Mouse (Mus musculus): ENCODE measurements around the gene Car2.

Car2 gene

DNA sequence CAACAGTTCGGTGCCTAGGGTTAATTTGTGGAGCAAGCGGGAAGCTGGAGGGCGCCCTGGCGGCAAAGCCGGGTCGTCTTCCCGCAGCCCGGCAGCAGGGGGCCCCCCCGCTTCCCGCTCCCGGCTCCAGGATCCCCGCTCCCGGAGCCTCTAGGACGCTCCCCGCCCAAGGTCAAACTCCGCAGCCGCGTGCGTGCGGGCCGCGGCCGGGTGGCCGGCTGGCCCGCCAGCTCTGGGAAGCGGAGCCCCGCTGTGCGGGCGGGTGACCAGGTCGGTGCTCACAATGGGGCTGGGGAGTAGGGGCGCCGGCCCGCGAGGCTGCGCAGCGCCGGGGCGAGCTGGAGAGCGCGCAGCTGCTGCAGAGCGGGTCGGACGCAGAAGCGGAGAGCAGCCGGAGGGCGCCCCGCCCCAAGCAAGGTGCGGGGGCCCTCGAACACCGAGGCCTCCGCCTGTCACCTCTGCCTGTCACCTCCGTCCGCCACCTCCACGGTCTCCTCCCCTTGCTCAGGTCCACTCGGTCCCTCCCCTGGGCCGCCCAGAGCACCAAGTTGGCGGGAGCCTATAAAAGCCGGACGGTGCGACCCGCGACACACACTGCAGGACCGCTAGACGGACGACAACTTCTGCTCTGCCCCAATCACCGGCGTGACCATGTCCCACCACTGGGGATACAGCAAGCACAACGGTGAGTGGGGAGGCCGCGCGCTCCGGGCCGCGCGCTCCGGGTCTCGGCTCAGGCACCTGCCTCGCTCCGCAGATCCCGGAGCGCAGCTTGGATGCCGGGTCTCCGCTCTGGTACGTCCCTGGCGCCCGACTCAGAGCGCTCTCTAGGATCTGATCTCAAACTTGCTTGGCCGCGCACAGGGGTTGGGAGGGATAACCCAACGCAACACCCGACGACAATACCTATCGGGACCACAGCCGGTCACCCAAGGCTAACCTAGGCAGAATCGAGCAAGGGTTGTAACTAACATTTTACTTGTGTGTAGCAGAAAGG is at the start of gene Car2:
TSS of gene Car2 (plus strand) at position 172 of the 997 bp plus-strand sequence.
- DNase-seq (ENCODE audit: low read depth, low spot score), result no peak

DNA sequence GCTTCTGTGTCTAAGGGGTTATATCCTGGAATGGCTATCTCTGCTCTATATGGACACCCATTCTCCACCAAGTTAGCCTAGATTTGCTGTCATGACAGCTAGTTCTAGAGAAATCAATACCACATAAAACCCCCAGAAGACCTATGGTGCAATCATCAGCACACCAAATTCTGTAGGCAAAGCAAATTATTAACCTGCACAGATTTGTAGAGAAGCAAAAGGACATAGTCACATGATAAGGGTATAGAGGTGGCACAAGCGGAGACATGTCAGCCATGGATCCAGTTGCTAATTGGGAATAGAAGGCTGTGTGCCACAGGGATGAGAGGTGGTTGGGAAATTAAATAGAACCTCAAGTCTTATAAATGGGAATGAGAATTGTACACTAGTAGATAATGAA is 47.1 kb upstream of the Car2 start:
- no peak for DNase-seq (ENCODE audit: low read depth, low spot score)

DNA sequence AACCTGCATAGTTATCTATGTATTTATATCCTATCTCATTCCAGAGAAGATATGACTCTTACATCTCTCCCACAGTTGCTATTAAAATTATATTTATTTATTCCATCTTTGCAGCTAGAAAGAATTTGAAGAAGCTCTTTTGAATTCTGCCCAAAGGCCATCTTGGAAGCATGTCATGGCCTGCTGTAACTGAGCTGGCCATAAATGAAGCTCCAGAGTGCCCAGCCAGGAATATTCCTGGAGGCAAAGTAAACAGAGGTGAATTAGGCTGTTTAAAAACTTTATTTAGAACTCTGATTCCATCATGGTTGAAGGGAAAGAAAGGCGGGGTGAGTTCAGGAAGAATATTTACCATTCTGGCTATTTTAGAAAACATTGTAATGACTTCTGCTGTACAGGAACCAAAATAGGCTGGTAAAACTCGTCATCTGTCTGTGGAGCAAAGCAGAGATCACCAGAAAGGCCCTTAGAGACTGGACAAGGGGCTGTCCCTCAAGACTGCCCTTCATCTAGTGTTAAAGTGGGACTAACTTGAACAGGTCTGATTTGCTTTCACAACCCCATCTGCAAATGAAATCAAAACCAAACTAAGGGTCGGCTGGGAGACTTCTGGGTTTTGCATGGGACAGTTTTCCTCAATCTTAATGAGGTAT is 46.5 kb upstream of the Car2 start:
- no peak for DNase-seq (ENCODE audit: low read depth, low spot score)

DNA sequence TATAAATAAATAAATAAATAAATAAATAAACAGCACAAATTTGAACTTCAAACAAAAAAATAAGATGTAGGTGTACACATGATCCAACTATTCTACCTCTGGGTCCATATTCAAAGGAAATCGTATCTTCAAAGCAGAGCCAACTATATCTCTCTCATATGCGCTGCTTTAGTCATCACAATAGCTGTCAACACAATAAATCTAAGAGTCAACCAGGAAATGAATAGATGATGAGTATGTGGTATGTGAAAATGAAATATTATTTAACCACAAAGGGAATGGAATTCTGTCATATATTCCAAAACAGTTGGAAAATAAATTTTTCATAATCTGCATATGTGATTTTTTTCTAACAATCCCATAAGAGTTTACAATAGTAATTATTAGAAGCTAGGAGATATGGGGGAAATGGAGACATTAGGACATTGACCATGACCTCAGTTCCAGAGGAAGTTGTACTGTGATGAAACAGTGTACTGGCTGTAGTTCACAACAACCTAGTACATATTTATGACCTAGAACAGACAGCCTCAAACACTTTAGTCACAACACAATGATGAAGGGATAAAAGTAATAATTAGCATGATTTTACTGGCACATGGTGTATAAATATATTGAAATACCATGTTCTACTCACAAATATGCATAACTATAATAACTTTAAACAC is 37.4 kb upstream of the Car2 start:
- peak; percentile 76 for DNase-seq (ENCODE audit: low read depth, low spot score)

DNA sequence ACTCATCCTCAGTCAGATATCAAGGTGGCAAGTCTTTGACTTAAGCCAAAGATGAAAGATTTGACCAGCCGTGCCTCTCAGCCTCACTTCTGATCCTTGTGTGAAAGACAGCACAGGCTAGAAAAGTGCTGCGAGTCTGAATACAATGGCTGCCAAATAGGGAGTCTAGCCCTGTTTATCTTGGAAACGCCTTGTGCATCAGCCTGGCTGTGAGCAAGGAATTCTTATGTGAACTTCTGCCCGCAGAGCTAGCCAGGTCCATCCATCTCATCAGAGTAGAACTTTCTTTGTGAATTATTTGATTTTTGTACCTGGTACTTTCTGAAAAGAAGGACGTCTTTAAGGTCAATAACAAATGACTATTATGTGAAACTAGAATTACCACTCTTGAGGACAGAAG is 32.1 kb upstream of the Car2 start:
- DNase-seq (ENCODE audit: low read depth, low spot score), result no peak

DNA sequence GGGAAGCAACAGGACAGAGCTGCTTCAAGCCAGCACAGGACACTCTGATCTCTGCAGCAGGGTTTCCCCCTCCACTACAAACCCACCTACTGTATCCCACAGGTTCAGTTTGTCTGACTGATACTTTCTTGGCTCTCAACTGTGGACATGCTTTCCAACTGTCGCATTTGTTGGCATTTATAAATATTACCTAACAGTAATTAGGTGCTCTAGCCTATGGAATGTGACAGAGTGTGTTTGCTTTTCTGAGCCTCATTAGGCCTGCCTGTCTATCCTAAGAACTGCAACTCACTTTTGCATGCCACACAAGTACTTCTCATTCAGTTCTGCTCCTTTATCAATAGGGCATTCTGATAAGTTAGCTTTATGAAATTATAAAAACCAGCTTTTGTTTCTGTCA is 31.6 kb upstream of the Car2 start:
- no peak for DNase-seq (ENCODE audit: low read depth, low spot score)

DNA sequence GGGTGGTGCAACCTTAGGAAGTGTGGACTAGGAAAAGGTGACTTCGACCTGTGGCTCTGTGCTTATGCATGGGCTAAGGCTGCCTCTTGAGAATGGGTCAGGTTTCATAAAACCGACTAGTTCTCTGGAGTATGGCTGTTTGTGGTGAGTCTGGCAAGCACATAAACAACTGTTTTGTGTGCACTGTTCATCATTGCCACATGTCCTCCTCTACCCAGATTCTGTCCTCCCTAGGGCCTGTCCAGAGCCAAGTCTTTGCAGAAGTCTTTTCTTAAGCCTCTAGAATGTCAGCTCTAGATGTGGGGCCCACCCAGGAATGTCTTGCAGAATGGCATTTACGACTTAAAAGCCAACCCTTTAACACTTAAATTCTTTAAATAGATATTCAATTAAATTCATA is 28.2 kb upstream of the Car2 start:
- peak; percentile 15 for DNase-seq (ENCODE audit: low read depth, low spot score)

DNA sequence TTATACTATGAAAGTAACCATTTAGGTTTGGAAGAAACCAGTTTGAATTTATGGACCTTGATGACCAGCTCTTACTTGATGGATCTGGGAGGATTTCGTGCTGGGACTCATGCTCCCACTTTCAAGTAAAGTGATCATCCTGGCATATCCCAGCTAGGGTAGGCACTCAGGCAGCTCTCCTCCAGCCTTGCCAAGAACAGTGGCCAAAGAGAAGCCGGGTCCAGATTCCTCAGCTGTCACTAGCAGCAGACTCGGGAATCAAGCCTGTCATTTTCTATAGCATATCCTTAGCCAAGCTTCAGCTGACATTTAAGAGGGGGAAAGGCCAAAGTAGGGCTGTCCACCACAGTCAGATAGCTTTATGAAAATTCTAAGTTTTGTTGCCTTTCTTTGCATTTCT is 25.8 kb upstream of the Car2 start:
- DNase-seq (ENCODE audit: low read depth, low spot score), result no peak

DNA sequence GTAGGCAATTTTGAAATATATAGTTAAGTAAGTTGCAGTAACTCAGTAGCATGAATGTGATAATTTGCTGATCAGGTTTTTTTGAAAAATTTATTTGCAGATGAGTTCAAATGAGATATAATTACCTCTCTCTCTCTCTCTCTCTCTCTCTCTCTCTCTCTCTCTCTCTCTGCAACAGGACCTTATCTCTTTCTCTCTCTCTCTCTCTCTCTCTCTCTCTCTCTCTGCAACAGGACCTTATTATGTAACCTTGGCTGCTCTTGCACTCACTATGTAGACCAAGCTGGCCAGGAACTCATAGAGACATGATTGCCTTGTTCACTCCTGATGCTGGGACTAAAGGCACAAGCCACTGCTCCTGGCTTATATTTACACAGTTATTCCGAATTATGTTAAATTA is 24.9 kb upstream of the Car2 start:
- DNase-seq (ENCODE audit: low read depth, low spot score), result no peak

DNA sequence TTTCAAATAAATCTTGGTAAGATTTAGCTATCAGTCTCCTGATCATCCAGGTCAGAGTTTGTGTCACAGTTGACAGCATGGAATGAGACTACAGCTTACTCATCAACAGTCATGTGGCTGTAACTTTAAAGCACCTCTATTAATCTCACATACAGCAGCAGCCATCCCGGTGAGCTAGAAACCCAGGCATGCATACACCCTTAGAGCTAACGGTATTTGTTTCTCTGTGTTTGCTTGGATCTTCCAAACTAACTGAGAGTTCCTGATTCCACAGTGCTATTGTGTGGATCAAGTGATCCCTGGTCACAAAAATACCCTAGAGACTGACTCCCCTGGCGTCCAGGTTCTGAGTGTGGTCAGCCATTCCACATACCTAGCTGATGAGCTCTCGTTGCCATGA is 24.3 kb upstream of the Car2 start:
- DNase-seq (ENCODE audit: low read depth, low spot score), result peak; percentile 17

DNA sequence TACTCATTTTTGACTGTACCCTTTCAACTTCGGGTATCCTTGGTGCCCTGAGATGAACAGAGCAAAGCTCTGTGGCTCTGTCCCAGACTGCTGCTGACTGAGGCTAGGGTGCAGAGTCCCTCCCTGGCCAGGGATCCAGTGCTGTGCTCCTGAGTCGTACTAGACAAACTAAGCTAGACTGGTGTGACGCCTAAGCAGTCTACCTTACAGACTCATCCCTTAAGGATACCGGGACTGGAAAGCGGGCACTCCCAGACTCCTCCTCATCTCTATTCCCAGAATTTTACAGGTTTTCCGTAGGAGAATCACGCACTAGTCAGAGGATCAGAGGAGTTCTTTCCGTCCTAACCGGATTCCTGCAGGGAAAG is 23.4 kb upstream of the Car2 start:
- no peak for DNase-seq (ENCODE audit: low read depth, low spot score)

DNA sequence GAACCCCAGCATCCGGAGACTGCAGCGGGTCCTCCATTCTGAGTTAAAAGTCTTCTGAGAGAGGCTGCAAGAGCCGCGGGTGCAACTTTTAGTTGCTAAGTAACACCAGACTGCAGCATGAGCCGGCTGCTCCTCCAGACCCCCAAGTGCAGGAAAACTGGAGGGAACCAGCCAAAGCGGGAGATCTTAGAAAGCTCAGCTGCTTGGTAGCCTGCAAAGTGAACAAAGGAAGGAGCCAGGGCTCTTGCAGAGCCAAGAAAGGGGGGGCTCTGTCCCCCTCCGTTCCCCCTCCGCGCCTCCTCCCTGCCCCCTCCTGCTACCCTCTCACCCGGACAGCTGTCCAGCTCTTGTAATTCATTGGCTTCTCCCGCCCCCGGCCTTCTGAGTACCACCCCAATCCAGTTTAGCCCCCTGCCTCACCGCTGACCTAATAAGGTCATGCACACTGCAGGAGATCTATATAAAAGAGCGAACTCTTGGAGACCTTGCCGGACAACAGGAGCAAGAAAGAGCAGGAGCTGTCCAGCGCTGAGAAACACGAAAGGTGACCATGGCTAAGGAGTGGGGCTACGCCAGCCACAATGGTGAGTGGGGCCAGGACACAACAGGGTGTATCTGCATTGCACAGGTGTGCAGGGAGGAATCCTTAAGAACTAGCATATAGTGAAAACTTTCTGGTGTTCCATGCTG is 22.9 kb upstream of the Car2 start, which contains the start of gene Car3:
TSS of gene Car3 (plus strand) at position 491 of the 690 bp plus-strand sequence.
- no peak for DNase-seq (ENCODE audit: low read depth, low spot score)

DNA sequence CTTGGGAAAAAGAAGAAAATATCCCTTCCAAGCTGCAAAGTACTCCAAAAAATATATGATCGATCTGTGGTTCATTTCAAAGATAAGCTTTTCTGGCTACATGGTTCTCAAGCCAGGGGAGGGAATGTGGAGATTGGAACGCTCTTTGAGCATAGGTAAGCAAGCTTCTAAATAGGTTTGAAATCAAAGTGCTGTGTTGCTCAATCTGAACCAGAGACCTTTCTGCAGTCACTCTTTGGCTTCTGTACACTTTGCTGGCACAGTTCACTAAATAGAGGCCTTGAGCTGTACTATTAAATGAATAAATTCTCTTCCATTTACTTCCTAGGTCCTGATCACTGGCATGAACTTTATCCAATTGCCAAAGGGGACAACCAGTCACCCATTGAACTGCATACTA is 22.2 kb upstream of the Car2 start:
- DNase-seq (ENCODE audit: low read depth, low spot score), result no peak

DNA sequence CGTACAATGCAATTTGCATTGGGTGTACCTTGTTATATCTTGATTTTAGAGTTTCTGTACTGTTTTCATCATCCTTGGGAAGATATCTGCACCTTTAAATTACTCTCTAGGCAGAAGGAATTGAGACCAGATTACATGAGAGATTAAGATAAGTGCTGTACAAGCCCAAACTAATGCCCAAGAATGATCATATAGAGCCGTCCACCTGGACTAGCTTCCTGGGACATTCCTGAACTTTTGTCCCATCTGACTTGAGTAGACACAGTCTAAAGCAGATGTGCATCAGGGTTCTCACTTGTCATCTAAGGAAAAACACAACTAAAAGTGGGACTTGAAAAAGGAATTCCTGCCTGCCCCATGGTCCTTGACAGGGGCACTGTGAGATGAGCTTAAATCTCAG is 20.1 kb upstream of the Car2 start:
- no peak for DNase-seq (ENCODE audit: low read depth, low spot score)

DNA sequence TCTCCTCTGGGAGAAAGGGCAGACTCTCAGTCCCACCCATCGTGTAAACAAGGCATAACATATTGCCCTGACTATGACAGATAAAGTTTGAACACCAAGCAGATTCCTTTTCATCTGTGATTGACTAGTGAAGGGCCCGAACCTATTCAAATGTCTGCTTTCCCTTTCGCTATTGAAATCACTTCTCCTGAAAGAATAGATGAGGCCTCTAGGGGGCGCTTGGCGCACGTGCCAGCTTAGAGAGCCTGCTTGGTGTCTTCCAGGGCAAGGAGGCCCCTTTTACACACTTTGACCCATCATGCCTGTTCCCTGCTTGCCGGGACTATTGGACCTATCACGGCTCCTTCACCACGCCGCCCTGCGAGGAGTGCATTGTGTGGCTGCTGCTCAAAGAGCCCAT is 16.3 kb upstream of the Car2 start:
- peak; percentile 60 for DNase-seq (ENCODE audit: low read depth, low spot score)

DNA sequence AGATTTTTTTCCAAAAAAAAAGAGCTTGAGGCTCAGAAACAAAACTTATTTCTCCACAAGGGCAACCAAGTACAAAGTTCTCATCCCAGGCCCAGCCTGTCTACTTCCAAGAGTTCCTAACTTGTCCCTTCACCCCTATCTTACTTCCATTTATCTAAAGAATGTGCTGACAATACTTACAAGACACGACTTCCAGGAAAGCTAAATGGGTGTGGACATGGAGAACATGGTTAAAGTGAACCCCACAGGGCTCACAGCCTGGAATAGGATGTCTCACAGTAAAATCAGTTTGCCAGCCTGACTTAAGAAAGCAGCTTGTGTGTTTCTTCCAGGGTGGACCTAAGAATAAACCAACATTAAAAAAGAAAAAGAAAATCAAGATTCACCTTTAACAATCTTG is 15.5 kb upstream of the Car2 start:
- DNase-seq (ENCODE audit: low read depth, low spot score), result no peak

DNA sequence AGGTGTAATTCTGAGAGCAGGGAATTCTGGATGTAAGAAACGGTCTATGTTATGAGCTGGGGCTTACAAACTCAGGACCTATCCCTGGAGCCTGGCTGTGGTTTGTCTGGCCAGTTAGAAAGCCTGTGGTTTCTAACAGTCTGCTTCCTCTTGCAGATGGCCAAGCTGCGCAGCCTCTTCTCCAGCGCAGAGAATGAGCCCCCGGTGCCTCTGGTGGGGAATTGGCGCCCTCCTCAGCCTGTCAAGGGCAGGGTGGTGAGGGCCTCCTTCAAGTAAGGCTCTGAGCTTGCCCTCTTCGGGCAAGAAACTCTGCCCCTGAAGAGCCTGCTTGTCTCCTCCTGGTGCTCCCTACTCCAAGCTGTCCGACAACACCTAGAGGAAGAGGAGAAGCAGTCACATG is 14.7 kb upstream of the Car2 start:
- DNase-seq (ENCODE audit: low read depth, low spot score), result peak; percentile 14

DNA sequence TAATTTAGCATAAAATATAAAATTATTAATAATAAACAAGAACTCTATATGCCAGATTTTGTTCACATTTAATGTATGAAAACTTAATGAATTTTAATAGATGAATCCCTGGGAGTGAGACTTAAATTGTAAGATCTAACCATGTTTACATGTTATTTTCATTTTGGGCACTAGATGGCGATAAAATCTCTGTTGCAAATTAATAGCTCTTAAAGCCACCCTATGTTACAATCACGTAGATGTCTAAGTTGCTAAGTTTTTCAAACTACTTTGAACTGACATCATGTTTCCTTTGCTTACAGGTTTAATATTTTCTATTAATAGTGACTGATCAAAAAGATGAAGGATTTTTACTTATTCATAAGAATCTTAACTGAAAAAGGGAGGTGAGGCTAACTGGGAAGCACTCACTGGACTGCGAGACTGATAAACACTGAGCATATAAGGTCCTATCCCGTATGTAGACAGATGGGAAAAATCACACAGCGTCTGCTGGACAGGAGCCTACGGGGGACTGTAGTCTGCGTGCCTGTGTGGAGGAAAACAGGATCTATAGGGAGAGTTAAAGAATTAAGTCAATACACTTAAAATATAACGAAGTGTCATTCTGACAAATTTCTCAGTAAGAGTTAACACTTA is 11.6 kb upstream of the Car2 start:
- DNase-seq (ENCODE audit: low read depth, low spot score), result peak; percentile 80

DNA sequence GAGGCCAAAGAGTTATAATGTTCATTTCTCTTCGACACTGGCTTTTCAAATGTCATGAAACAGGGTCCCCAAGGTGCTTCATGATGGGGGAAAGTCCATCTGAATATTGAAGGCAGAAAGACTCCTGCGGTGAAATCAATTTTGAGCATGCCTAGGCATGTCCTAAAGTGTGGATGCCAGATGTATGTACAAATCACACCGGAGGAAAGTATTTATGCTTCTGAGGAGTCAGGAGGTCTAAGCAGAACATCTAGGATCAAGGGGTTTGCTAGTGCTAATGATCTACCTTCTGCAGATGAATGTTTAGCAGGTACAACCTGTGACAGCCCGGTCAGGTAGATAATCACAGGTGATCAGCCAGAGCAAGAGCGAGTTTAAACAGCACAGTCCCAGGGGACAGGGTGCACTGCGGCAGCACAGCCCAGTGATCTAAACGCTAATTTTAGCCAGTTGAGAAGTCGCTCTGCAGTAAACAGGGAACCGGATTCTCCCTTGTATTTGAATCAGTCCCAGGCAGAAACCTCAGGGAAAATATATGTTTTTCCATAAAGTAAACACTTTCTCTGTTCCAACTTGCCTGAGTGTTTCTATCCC is 9.7 kb upstream of the Car2 start:
- no peak for DNase-seq (ENCODE audit: low read depth, low spot score)

DNA sequence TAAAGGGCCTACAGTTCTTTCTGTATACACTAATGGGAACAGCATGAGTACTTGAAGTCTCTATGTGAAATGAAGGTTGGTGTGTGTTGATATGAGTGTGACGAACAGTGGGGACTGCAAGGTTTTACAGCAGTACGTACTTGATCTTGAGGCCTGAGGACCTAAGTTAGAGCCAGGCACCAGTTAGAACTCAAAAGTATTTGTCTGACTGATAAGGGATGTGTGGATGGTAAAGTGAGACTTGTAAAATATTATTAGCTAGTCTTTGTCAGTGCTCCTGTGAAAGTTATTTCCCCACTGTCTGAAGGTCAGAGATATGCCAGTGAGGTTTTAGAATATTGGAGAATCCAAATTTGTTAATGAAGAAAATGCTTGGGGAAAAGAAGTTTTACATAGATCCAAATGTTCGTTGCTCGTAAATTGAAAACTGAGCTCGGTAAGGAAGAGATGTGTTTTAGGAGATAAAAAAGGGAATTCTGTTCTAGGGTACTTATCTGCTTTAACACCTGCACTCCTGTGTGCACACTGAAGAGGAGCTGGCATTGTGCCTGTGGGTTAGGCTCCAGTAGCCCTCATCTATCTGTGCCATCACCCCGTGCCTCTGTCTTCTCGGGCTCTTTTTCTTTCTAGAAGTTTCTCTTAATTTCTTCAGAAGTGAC is 8.7 kb upstream of the Car2 start:
- DNase-seq (ENCODE audit: low read depth, low spot score), result no peak

All from 3T3-L1 (cell line).